Mouse (Mus musculus): Measurements from ENCODE around the gene R3hdm4.
A peak's percentile ranks its signal among the peaks of the same experiment; 100 is the strongest.

R3hdm4 gene

GRCm38 (mm10) chr10:79940749-79941148 lies 19.7 kb upstream of the R3hdm4 start:
- peak; percentile 48 to 61 for DNase-seq

GRCm38 (mm10) chr10:79937775-79938526 lies 16.9 kb upstream of the R3hdm4 start:
- no peak for DNase-seq

- peak; percentile 91 to 95 for DNase-seq
Observed at GRCm38 (mm10) chr10:79936911-79937441, 16.0 kb upstream of the R3hdm4 start.

- no peak for DNase-seq
Observed at GRCm38 (mm10) chr10:79936284-79936910, 15.4 kb upstream of the R3hdm4 start.

GRCm38 (mm10) chr10:79934794-79935569 lies 14.0 kb upstream of the R3hdm4 start:
- DNase-seq = no peak

- DNase-seq = peak; percentile 93 to 96
Observed at GRCm38 (mm10) chr10:79934272-79934721, 13.3 kb upstream of the R3hdm4 start.

GRCm38 (mm10) chr10:79933861-79934260 lies 12.9 kb upstream of the R3hdm4 start:
- DNase-seq = no peak

GRCm38 (mm10) chr10:79933145-79933679 lies 12.2 kb upstream of the R3hdm4 start:
- DNase-seq = no peak

- DNase-seq = peak; percentile 64 to 72
Observed at GRCm38 (mm10) chr10:79932736-79933135, 11.7 kb upstream of the R3hdm4 start.

GRCm38 (mm10) chr10:79931797-79932196 lies 10.8 kb upstream of the R3hdm4 start:
- no peak for DNase-seq

GRCm38 (mm10) chr10:79930826-79931186 lies 9.8 kb upstream of the R3hdm4 start:
- DNase-seq = no peak

- DNase-seq = no peak
Observed at GRCm38 (mm10) chr10:79929967-79930825, 9.2 kb upstream of the R3hdm4 start.

GRCm38 (mm10) chr10:79928907-79929701 lies 8.1 kb upstream of the R3hdm4 start:
- DNase-seq = no peak

GRCm38 (mm10) chr10:79928030-79928694 lies 7.2 kb upstream of the R3hdm4 start:
- DNase-seq = peak; percentile 50 to 68

GRCm38 (mm10) chr10:79927324-79928029 lies 6.5 kb upstream of the R3hdm4 start:
- peak; percentile 46 to 53 for DNase-seq

GRCm38 (mm10) chr10:79926491-79927323 lies 5.7 kb upstream of the R3hdm4 start, which contains the start of gene Arid3a:
Gene Arid3a, plus strand, starts transcription at chr10:79927043.
- DNase-seq = peak; percentile 91 to 93

GRCm38 (mm10) chr10:79925785-79926490 lies 4.9 kb upstream of the R3hdm4 start:
- DNase-seq = peak in 1 of 2 experiments; percentile 30

Measured in lung, adult 18-20 months (tissue).